Mouse (Mus musculus) spleen, postnatal 14 days (tissue): ENCODE measurements at regions not wholly inside any gene's neighbourhood (a gene's known extent, or its start where the extent isn't known, plus 50 kb on each side); places are given as distances from the start of the nearest gene placed in this dataset.

Source experiments
- DNase-seq, 2 experiments: peaks; one replicate each; pipeline ENCODE4 v3.0.0; 2021 to 2022; ENCODE audit warnings: low spot score in 2 of 2

- DNase-seq = no peak
Measured at GRCm38 (mm10) chr17:84072426-84073030, 115.2 kb downstream of the Zfp36l2 start.

GRCm38 (mm10) chr17:84071855-84072254, 115.9 kb downstream of the Zfp36l2 start:
- no peak for DNase-seq

- no peak for DNase-seq
Measured at GRCm38 (mm10) chr17:84070596-84070995, 117.2 kb downstream of the Zfp36l2 start.

GRCm38 (mm10) chr17:84067102-84067501, 120.6 kb downstream of the Zfp36l2 start:
- no peak for DNase-seq

- DNase-seq = no peak
Measured at GRCm38 (mm10) chr17:84063791-84064190, 124.0 kb downstream of the Zfp36l2 start.

GRCm38 (mm10) chr17:84061621-84062020, 126.1 kb downstream of the Zfp36l2 start:
- DNase-seq = no peak

- DNase-seq = no peak
Measured at GRCm38 (mm10) chr17:84056469-84056868, 131.3 kb downstream of the Zfp36l2 start.

GRCm38 (mm10) chr17:84052437-84052836, 135.3 kb downstream of the Zfp36l2 start:
- DNase-seq = no peak

- no peak for DNase-seq
Measured at GRCm38 (mm10) chr17:84051212-84051611, 136.5 kb downstream of the Zfp36l2 start.

GRCm38 (mm10) chr17:84048533-84048932, 139.2 kb downstream of the Zfp36l2 start:
- DNase-seq = no peak

GRCm38 (mm10) chr17:84047520-84047919, 140.2 kb downstream of the Zfp36l2 start:
- no peak for DNase-seq

- no peak for DNase-seq
Measured at GRCm38 (mm10) chr17:84045812-84046211, 141.9 kb downstream of the Zfp36l2 start.

GRCm38 (mm10) chr17:84044472-84044936, 143.2 kb downstream of the Zfp36l2 start:
- no peak for DNase-seq

- DNase-seq = no peak
Measured at GRCm38 (mm10) chr17:84043102-84043501, 144.6 kb downstream of the Zfp36l2 start.

GRCm38 (mm10) chr17:84039444-84039843, 148.3 kb downstream of the Zfp36l2 start:
- no peak for DNase-seq

GRCm38 (mm10) chr17:84037580-84038304, 150.0 kb downstream of the Zfp36l2 start:
- no peak for DNase-seq

GRCm38 (mm10) chr17:84036056-84036455, 151.7 kb downstream of the Zfp36l2 start:
- DNase-seq = no peak

GRCm38 (mm10) chr17:84034801-84035200, 152.9 kb downstream of the Zfp36l2 start:
- no peak for DNase-seq

- DNase-seq = no peak
Measured at GRCm38 (mm10) chr17:84032441-84032840, 155.3 kb downstream of the Zfp36l2 start.

GRCm38 (mm10) chr17:84031833-84032232, 155.9 kb downstream of the Zfp36l2 start:
- no peak for DNase-seq

GRCm38 (mm10) chr17:84031381-84031780, 156.4 kb downstream of the Zfp36l2 start:
- no peak for DNase-seq

- no peak for DNase-seq
Measured at GRCm38 (mm10) chr17:84030699-84031098, 157.0 kb downstream of the Zfp36l2 start.
